Mouse (Mus musculus): ENCODE results near the gene Gm5890.
"Not testable (repeated sequence)": the region's sequence is repeated elsewhere in the genome, so short reads cannot be mapped to it uniquely, and the experiment has no call there.

The Gm5890 gene

GRCm38 (mm10) chr7:20262734-20263133 is at the start of gene Gm5890:
TSS of gene Gm5890 (minus strand) at chr7:20262834.
- not testable (repeated sequence) for DNase-seq (ENCODE audit: low read depth, low spot score)

- not testable (repeated sequence) for DNase-seq (ENCODE audit: low read depth, low spot score)
Measured at GRCm38 (mm10) chr7:20233728-20234127, 28.9 kb downstream of the Gm5890 start, which contains the start of gene Gm4498. TSS of gene Gm4498 (minus strand) at chr7:20233828.
